Mouse (Mus musculus) B cell, adult (primary cell): ENCODE measurements around the gene D6Wsu163e. TPM values are rescaled to one million over a fixed set of nuclear protein-coding genes. Genes with fewer than 3 reads are reported as not detected.

Experiments used
- total RNA-seq: library from RNA; stranded (reverse); gene quantifications from 4 replicates; pipeline ENCODE4 v1.2.4, GENCODE M21; 2023; ENCODE audit not compliant: inconsistent age

D6Wsu163e gene
- total RNA-seq: 37.6 to 40.9 TPM (median 38.6 TPM) in 4 replicates

GRCm38 (mm10) chr6:126939487-126940171, at the start of gene D6Wsu163e, which contains the start of gene Rad51ap1:
Gene D6Wsu163e, plus strand, starts transcription at chr6:126939962.
Gene Rad51ap1, minus strand, starts transcription at chr6:126939587.

GRCm38 (mm10) chr6:126921111-126921881, 18.5 kb upstream of the D6Wsu163e start, which contains the start of gene Dyrk4:
Gene Dyrk4, minus strand, starts transcription at chr6:126921839.

GRCm38 (mm10) chr6:127014906-127015770, 75.4 kb downstream of the D6Wsu163e start, which contains the start of gene Fgf6:
Gene Fgf6, plus strand, starts transcription at chr6:127015586.

Other genes with a start within 250 kb of the D6Wsu163e start
- not detected in 4 replicates for gene Kcna6, start 199.3 kb upstream of the D6Wsu163e start, total RNA-seq
- 48.5 to 58.1 TPM (median 53.6 TPM) in 4 replicates for gene Ndufa9, start 90.8 kb upstream of the D6Wsu163e start, total RNA-seq
- gene Akap3, start 86.9 kb upstream of the D6Wsu163e start, total RNA-seq: not detected in 4 replicates
- 1.6 to 2.4 TPM (median 1.7 TPM) in 4 replicates for gene Dyrk4, start 18.1 kb upstream of the D6Wsu163e start, total RNA-seq
- 2.1 to 4.6 TPM (median 3.3 TPM) in 4 replicates for gene Rad51ap1, start 375 bp upstream of the D6Wsu163e start, total RNA-seq
- not detected in 4 replicates for gene Fgf6, start 75.6 kb downstream of the D6Wsu163e start, total RNA-seq
- gene Fgf23, start 132.9 kb downstream of the D6Wsu163e start, total RNA-seq: not detected in 4 replicates
- gene Tigar, start 169.6 kb downstream of the D6Wsu163e start, total RNA-seq: 9.5 to 10.9 TPM (median 9.8 TPM) in 4 replicates
- gene Ccnd2, start 212.2 kb downstream of the D6Wsu163e start, total RNA-seq: 72.1 to 113 TPM (median 104 TPM) in 4 replicates